Mouse (Mus musculus) layer of hippocampus, postnatal 14 days (tissue): ENCODE data around the gene Wfdc5. TPM values are rescaled to one million over a fixed set of nuclear protein-coding genes. Genes with fewer than 3 reads are reported as not detected.
"Not testable (repeated sequence)": the region's sequence is repeated elsewhere in the genome, so short reads cannot be mapped to it uniquely, and the experiment has no call there.

Source experiments
- DNase-seq, 2 experiments: peaks; one replicate each; pipeline ENCODE4 v3.0.0; 2021 to 2022; ENCODE audit warnings: low spot score in 2 of 2, mixed read lengths in 1 of 2
- long read RNA-seq, 2 experiments: library from polyadenylated mRNA; stranded (forward); transcript quantifications; one replicate each; pipeline ENCODE4 v2.0.0; 2021
- total RNA-seq, 2 experiments: library from RNA; stranded (reverse); gene quantifications; 2 replicates each; pipeline ENCODE4 v1.2.3; 2021

The Wfdc5 gene
- total RNA-seq, result not detected
- long read RNA-seq, experiment 1, result 0 reads
- long read RNA-seq, experiment 2, result 0 reads

GRCm38 (mm10) chr2:164182692-164183255 is at the start of gene Wfdc5:
Gene Wfdc5, minus strand, starts transcription at chr2:164182742.
- DNase-seq, result no peak

- no peak for DNase-seq
Observed at GRCm38 (mm10) chr2:164228361-164229070, 46.0 kb upstream of the Wfdc5 start.

GRCm38 (mm10) chr2:164221522-164221921 is 39.0 kb upstream of the Wfdc5 start, which contains the start of gene Wfdc15b:
Gene Wfdc15b, minus strand, starts transcription at chr2:164221660.
- no peak for DNase-seq

- DNase-seq, result no peak
Observed at GRCm38 (mm10) chr2:164219295-164219694, 36.8 kb upstream of the Wfdc5 start.

GRCm38 (mm10) chr2:164212711-164213110 is 30.2 kb upstream of the Wfdc5 start:
- DNase-seq, result no peak

- DNase-seq, result no peak
Observed at GRCm38 (mm10) chr2:164210892-164211291, 28.4 kb upstream of the Wfdc5 start.

GRCm38 (mm10) chr2:164206676-164207075 is 24.1 kb upstream of the Wfdc5 start:
- DNase-seq, result no peak

- not testable (repeated sequence) for DNase-seq
Observed at GRCm38 (mm10) chr2:164206011-164206410, 23.5 kb upstream of the Wfdc5 start.

GRCm38 (mm10) chr2:164199626-164200327 is 17.2 kb upstream of the Wfdc5 start, which contains the start of gene Wfdc15a:
Gene Wfdc15a, minus strand, starts transcription at chr2:164200130.
- DNase-seq, result no peak

- no peak for DNase-seq
Observed at GRCm38 (mm10) chr2:164196700-164196990, 14.1 kb upstream of the Wfdc5 start.

GRCm38 (mm10) chr2:164195971-164196699 is 13.6 kb upstream of the Wfdc5 start:
- DNase-seq, result no peak

- DNase-seq, result no peak
Observed at GRCm38 (mm10) chr2:164194959-164195630, 12.6 kb upstream of the Wfdc5 start.

GRCm38 (mm10) chr2:164192279-164192678 is 9.7 kb upstream of the Wfdc5 start:
- DNase-seq, result no peak

- DNase-seq, result no peak
Observed at GRCm38 (mm10) chr2:164190576-164190975, 8.0 kb upstream of the Wfdc5 start, which contains the start of gene Wfdc12. Gene Wfdc12, minus strand, starts transcription at chr2:164190608.

GRCm38 (mm10) chr2:164188722-164189121 is 6.2 kb upstream of the Wfdc5 start:
- DNase-seq, result no peak

GRCm38 (mm10) chr2:164184145-164184719 is 1.7 kb upstream of the Wfdc5 start:
- no peak for DNase-seq

GRCm38 (mm10) chr2:164183340-164183739 is 798 bp upstream of the Wfdc5 start:
- no peak for DNase-seq

- no peak for DNase-seq
Observed at GRCm38 (mm10) chr2:164180770-164181169, 1.8 kb downstream of the Wfdc5 start.

- no peak for DNase-seq
Observed at GRCm38 (mm10) chr2:164180124-164180523, 2.4 kb downstream of the Wfdc5 start.

- no peak for DNase-seq
Observed at GRCm38 (mm10) chr2:164177831-164178230, 4.7 kb downstream of the Wfdc5 start.

GRCm38 (mm10) chr2:164175850-164176249 is 6.7 kb downstream of the Wfdc5 start:
- no peak for DNase-seq
